Mouse (Mus musculus): ENCODE measurements around the gene Slc5a6.

DNA sequence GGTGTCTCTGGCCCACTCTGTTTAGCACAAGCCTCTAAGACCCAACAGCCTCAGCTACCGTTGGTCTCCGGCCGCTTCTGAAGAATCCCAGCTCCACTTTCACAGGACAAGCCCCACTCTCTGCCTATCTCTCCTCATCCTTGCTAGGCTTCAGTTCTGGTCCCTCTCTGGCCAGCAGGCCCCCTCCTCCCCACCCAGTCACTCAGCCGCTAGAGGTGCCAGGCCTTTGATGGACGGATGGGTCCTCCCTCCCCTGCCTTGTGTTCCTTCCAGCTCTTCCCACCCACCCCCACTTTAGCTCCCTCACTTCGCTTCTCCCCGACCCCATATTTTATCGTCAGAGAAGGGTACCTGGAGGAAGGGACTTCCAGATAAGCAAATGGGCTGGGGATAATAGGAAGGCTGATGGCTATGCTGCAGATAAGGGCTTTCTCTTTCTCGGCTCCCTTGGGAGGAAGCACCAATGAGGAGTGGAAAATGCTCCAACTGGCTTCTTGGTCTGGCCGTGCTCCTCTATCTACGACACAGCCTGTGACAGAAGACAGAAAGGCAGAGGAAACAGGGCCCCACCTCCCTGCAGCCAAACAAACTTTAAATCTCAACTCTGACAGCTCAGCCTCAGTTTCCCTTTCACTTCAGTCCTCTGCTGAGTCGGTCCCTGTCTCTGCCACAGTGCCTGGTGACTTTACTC lies 34.4 kb upstream of the Slc5a6 start:
- TF ChIP-seq CTCF (IDR thresholded peaks at IDR 0.05; ENCODE audit: low read depth, low read length) (no peak), POLR2A (IDR thresholded peaks at IDR 0.05; ENCODE audit: borderline replicate concordance, low read depth, low read length) (no peak)
